Mouse (Mus musculus): Measurements from ENCODE around the gene Bach1. TPM values are rescaled to one million over a fixed set of nuclear protein-coding genes. Genes with fewer than 3 reads are reported as not detected.

Gene Bach1
- polyA plus RNA-seq, 1 experiment from 2014 or later: 19.6 TPM

DNA sequence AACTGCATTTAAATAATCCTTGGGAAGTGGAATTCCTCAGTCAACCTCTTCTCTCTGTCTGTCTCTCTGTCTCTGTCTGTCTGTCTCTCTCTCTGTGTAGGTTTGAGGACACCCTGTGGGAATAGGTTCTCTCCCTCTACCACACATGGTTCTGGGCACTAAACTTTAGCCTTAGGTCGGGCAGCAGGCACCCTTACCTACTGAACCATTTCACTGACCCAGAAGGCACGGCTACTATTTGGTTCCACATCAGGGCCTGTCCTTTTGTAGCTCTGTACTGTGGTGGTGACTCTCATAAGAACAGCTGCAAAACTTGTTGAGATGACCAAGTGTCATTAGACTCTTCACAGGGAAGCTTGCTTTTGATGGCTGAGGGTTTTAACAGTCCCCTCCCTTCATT, 3.1 kb downstream of the Bach1 start:
- Histone ChIP-seq H3K9me3 (ENCODE audit: control insufficient read depth, low read length) (no peaks in the 10 kb centered on the region), H3K4me1 (ENCODE audit: control insufficient read depth, insufficient read depth, low read length) (peaks cover 21% of the 10 kb centered on the region), H3K4me2 (replicated peaks; ENCODE audit: low read depth, low read length) (no peak overlapping the region), H3K9ac (ENCODE audit: low read depth, low read length) (no peak overlapping the region), H3K27ac (ENCODE audit: low read depth, low read length) (no peak overlapping the region), H3K36me3 (ENCODE audit: control insufficient read depth, insufficient read depth, low read length) (no peaks in the 10 kb centered on the region), H3K4me3 (ENCODE audit: low read length) (no peak overlapping the region), H3K27me3 (ENCODE audit: control insufficient read depth, insufficient read depth, low read length) (no peaks in the 10 kb centered on the region)
- ATAC-seq (ENCODE audit: low FRiP score, low TSS enrichment): no peak
- 41% methylated on average over 2 of the region's 2 CpGs for WGBS

DNA sequence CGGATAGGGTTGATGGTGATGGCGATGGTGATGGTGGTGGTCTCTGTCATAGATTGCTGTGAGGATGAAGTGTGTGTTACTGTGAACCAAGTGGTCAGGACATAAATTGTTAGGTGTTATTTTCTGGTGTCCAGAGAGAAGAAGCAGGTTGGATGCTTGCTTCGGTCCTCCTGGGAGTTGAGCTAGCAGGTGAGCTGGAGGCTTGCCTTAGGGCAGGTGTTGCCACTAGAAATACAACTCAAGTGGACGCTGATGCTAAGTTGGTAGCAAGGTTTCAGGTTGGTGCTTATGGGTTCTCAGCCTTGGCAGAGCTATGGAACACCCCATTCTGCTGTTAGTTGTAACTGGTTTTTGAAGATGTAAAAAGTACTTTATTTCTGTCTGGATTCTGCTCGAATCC, 4.1 kb downstream of the Bach1 start:
- no peaks in the 10 kb centered on the region for H3K27me3 ChIP-seq (ENCODE audit: control insufficient read depth, insufficient read depth, low read length)
- peaks cover 25% of the 10 kb centered on the region for H3K4me1 ChIP-seq (ENCODE audit: control insufficient read depth, insufficient read depth, low read length)
- no peak overlapping the region for H3K4me3 ChIP-seq (ENCODE audit: low read length)
- H3K4me2 ChIP-seq (replicated peaks; ENCODE audit: low read depth, low read length): no peak overlapping the region
- ATAC-seq (ENCODE audit: low FRiP score, low TSS enrichment): no peak
- H3K9me3 ChIP-seq (ENCODE audit: control insufficient read depth, low read length): no peaks in the 10 kb centered on the region
- no peaks in the 10 kb centered on the region for H3K36me3 ChIP-seq (ENCODE audit: control insufficient read depth, insufficient read depth, low read length)
- WGBS: 89% methylated on average over 5 of the region's 5 CpGs
- H3K27ac ChIP-seq (ENCODE audit: low read depth, low read length): no peak overlapping the region
- no peak overlapping the region for H3K9ac ChIP-seq (ENCODE audit: low read depth, low read length)

DNA sequence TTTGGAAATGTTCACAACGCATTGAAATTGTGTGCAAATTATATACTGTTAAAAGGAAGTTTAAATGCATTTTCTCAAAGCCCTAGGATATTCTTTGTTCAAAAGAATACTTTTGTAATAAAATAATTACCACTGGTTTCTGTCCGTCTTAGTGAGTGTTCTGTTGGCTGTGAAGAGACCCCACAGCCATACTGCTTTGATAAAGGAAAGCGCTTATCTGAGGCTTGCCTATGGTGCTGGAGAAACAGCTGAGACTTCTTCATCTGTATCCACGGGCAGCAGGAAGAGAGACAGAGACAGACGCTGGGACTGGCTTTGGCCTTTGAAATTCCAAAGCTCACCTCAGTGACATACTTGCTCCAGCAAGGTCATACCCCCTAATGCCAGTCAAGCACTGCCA, 5.5 kb downstream of the Bach1 start:
- ATAC-seq (ENCODE audit: low FRiP score, low TSS enrichment): no peak
- H3K9ac ChIP-seq (ENCODE audit: low read depth, low read length): no peak overlapping the region
- 57% methylated on average over 5 of the region's 5 CpGs for WGBS
- H3K9me3 ChIP-seq (ENCODE audit: control insufficient read depth, low read length): no peaks in the 10 kb centered on the region
- no peak overlapping the region for H3K27ac ChIP-seq (ENCODE audit: low read depth, low read length)
- peaks cover 38% of the 10 kb centered on the region for H3K4me1 ChIP-seq (ENCODE audit: control insufficient read depth, insufficient read depth, low read length)
- no peaks in the 10 kb centered on the region for H3K36me3 ChIP-seq (ENCODE audit: control insufficient read depth, insufficient read depth, low read length)
- no peak overlapping the region for H3K4me3 ChIP-seq (ENCODE audit: low read length)
- no peaks in the 10 kb centered on the region for H3K27me3 ChIP-seq (ENCODE audit: control insufficient read depth, insufficient read depth, low read length)
- H3K4me2 ChIP-seq (replicated peaks; ENCODE audit: low read depth, low read length): no peak overlapping the region

DNA sequence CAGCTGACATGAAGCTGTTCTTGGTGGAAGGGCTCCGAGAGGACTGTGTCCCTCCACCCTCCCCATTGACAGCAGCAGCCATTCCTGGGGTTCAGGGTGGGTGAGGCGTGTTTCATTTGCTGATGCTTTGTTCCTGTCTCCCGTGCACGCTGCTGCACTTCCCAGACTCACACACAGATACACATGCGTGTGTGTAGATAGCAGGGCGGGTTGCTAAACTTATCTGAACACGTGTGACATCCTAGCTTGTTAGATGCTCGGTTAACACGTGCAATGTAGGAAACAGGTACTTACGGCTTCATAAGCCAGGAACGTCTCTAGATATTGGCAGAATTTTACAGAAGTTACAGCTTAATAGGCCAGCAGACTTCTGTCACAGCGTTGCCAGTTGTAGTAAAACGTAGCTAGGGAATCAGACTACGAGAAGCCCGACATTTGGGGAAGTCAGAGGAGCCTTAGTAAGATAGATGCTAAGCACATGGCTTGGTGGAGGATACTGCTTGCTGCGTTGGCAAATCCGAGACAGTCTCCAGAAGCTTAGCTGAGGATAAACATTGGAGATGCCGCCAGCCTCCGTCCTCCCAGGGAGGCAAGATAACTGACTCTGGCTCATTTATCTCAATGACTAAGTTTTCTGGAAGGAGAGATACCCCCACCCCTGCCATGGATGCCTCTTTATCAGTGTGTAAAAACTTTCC, 7.3 kb downstream of the Bach1 start:
- Histone ChIP-seq H3K36me3 (ENCODE audit: control insufficient read depth, insufficient read depth, low read length) (no peaks in the 10 kb centered on the region), H3K27ac (ENCODE audit: low read depth, low read length) (no peak overlapping the region), H3K4me2 (replicated peaks; ENCODE audit: low read depth, low read length) (no peak overlapping the region), H3K4me3 (ENCODE audit: low read length) (no peak overlapping the region), H3K27me3 (ENCODE audit: control insufficient read depth, insufficient read depth, low read length) (no peaks in the 10 kb centered on the region), H3K9ac (ENCODE audit: low read depth, low read length) (no peak overlapping the region), H3K9me3 (ENCODE audit: control insufficient read depth, low read length) (no peaks in the 10 kb centered on the region), H3K4me1 (ENCODE audit: control insufficient read depth, insufficient read depth, low read length) (peaks cover 32% of the 10 kb centered on the region)
- ATAC-seq (ENCODE audit: low FRiP score, low TSS enrichment): no peak
- WGBS: 72% methylated on average over 19 of the region's 19 CpGs

DNA sequence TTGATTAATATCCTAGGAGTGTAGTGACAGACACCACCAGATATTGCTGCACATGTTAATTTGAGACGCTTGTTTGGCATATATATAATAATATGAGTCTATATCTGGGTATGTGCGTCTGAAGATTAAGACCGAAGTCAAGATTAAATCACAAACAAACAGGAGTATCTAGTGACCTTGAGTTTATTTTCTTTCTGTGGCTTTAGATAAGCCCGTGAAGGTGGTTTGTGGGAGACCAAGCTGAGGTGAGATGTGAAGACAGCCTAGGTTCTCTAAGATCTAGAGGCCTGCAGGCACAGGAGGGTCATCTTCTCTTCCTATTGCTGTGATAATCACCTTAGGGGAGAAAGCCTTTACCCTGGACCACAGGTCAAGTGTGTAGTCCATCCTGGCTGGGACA, 8.6 kb downstream of the Bach1 start:
- Histone ChIP-seq H3K9ac (ENCODE audit: low read depth, low read length) (no peak overlapping the region), H3K36me3 (ENCODE audit: control insufficient read depth, insufficient read depth, low read length) (no peaks in the 10 kb centered on the region), H3K27me3 (ENCODE audit: control insufficient read depth, insufficient read depth, low read length) (no peaks in the 10 kb centered on the region), H3K4me3 (ENCODE audit: low read length) (no peak overlapping the region), H3K4me1 (ENCODE audit: control insufficient read depth, insufficient read depth, low read length) (peaks cover 32% of the 10 kb centered on the region), H3K9me3 (ENCODE audit: control insufficient read depth, low read length) (no peaks in the 10 kb centered on the region), H3K4me2 (replicated peaks; ENCODE audit: low read depth, low read length) (no peak overlapping the region), H3K27ac (ENCODE audit: low read depth, low read length) (no peak overlapping the region)
- no peak for ATAC-seq (ENCODE audit: low FRiP score, low TSS enrichment)
- 87% methylated on average over 4 of the region's 4 CpGs for WGBS

DNA sequence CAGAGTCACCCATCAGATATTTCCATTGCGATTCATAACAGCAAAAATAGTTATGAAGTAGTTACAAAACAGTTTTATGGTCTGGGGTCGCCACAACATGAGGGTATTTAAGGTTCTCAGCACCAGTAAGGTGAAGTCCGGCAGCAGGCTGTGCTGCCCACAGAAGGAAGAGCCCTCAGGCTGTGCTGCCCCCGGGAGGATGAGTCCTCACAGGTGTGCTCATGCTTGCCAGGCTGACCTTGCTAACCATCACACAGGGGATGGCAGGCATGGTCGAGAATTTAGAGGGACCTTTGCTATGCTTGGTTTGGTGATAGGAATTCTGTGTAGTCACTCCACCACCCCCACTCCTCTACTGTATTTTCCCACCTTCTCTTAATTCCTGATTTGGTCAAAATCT, 9.8 kb downstream of the Bach1 start:
- Histone ChIP-seq H3K36me3 (ENCODE audit: control insufficient read depth, insufficient read depth, low read length) (no peaks in the 10 kb centered on the region), H3K9me3 (ENCODE audit: control insufficient read depth, low read length) (no peaks in the 10 kb centered on the region), H3K27ac (ENCODE audit: low read depth, low read length) (no peak overlapping the region), H3K4me2 (replicated peaks; ENCODE audit: low read depth, low read length) (no peak overlapping the region), H3K9ac (ENCODE audit: low read depth, low read length) (no peak overlapping the region), H3K4me3 (ENCODE audit: low read length) (no peak overlapping the region), H3K4me1 (ENCODE audit: control insufficient read depth, insufficient read depth, low read length) (peaks cover 23% of the 10 kb centered on the region), H3K27me3 (ENCODE audit: control insufficient read depth, insufficient read depth, low read length) (no peaks in the 10 kb centered on the region)
- no peak for ATAC-seq (ENCODE audit: low FRiP score, low TSS enrichment)
- 51% methylated on average over 5 of the region's 5 CpGs for WGBS

DNA sequence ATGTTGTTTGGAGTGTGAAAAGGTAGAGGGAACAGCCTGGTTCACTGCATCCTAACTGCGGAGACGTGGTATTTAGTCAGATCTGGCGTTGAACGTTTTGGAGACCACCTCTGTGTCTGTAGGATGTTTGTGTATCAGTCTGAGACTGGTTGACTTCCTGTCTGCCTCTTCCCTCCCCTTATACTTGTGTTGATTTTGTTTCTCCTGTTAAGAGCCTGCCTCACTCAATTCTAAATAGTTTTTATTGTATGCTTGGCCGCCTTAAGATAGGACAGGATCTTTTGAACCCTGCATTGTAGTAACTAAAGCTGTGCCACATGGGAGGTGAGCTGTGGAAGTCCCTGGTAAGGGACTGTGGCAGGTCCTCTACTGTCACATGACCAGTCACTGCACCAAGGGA, 10.4 kb downstream of the Bach1 start:
- H3K4me2 ChIP-seq (replicated peaks; ENCODE audit: low read depth, low read length): no peak overlapping the region
- no peaks in the 10 kb centered on the region for H3K36me3 ChIP-seq (ENCODE audit: control insufficient read depth, insufficient read depth, low read length)
- no peak overlapping the region for H3K4me3 ChIP-seq (ENCODE audit: low read length)
- no peak overlapping the region for H3K27ac ChIP-seq (ENCODE audit: low read depth, low read length)
- no peak overlapping the region for H3K9ac ChIP-seq (ENCODE audit: low read depth, low read length)
- H3K9me3 ChIP-seq (ENCODE audit: control insufficient read depth, low read length): no peaks in the 10 kb centered on the region
- peaks cover 23% of the 10 kb centered on the region for H3K4me1 ChIP-seq (ENCODE audit: control insufficient read depth, insufficient read depth, low read length)
- WGBS: 38% methylated on average over 5 of the region's 5 CpGs
- no peaks in the 10 kb centered on the region for H3K27me3 ChIP-seq (ENCODE audit: control insufficient read depth, insufficient read depth, low read length)
- no peak for ATAC-seq (ENCODE audit: low FRiP score, low TSS enrichment)

DNA sequence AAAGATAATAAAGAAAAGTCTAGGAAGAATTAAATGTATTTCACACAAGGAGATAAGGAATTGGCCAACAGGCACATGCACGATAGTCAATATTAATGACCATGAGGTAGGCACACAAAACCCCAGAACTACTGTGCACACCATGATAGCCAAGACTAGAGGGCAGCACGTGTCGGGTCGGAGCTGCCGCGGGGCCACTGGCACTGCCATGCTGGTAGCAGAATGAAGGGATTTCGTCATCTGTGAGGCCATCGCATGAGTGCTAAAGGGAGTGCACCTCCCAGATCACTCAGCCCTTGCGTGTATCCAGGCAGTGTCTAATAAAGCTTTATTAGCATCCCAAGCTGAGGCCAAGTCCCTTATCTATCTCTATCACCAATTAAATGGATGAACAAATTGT, 11.2 kb downstream of the Bach1 start:
- Histone ChIP-seq H3K36me3 (ENCODE audit: control insufficient read depth, insufficient read depth, low read length) (no peaks in the 10 kb centered on the region), H3K4me3 (ENCODE audit: low read length) (no peak overlapping the region), H3K9ac (ENCODE audit: low read depth, low read length) (no peak overlapping the region), H3K27ac (ENCODE audit: low read depth, low read length) (no peak overlapping the region), H3K4me2 (replicated peaks; ENCODE audit: low read depth, low read length) (no peak overlapping the region), H3K4me1 (ENCODE audit: control insufficient read depth, insufficient read depth, low read length) (peaks cover 23% of the 10 kb centered on the region), H3K27me3 (ENCODE audit: control insufficient read depth, insufficient read depth, low read length) (no peaks in the 10 kb centered on the region), H3K9me3 (ENCODE audit: control insufficient read depth, low read length) (no peaks in the 10 kb centered on the region)
- no peak for ATAC-seq (ENCODE audit: low FRiP score, low TSS enrichment)
- WGBS: 94% methylated on average over 9 of the region's 9 CpGs

DNA sequence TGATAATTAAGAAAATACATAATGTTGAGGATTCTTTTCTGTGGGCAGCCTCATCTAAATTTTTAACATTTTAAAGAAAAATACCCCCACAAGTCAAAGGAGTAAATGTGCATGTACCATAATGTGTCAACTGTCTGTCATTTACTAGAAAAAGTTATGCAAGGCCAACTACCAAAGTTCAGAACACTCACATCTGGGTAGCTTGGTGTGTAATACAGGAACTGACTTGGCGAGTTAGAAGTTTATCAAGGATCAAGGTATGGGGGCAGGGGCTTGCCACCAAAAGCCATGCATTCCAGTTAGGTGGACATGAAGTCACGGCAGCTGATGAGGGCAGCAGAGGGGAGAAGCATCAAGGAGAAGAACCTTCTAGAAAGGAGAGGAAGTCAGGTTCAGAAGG, 13.2 kb downstream of the Bach1 start:
- no peak overlapping the region for H3K27ac ChIP-seq (ENCODE audit: low read depth, low read length)
- H3K9ac ChIP-seq (ENCODE audit: low read depth, low read length): no peak overlapping the region
- H3K4me3 ChIP-seq (ENCODE audit: low read length): no peak overlapping the region
- no peak overlapping the region for H3K4me2 ChIP-seq (replicated peaks; ENCODE audit: low read depth, low read length)
- WGBS: 81% methylated on average over 2 of the region's 2 CpGs
- H3K27me3 ChIP-seq (ENCODE audit: control insufficient read depth, insufficient read depth, low read length): no peaks in the 10 kb centered on the region
- H3K9me3 ChIP-seq (ENCODE audit: control insufficient read depth, low read length): no peaks in the 10 kb centered on the region
- peaks cover 27% of the 10 kb centered on the region for H3K4me1 ChIP-seq (ENCODE audit: control insufficient read depth, insufficient read depth, low read length)
- peaks cover 4% of the 10 kb centered on the region; the same call in 1 of the 2 replicates for H3K36me3 ChIP-seq (ENCODE audit: control insufficient read depth, insufficient read depth, low read length)
- no peak for ATAC-seq (ENCODE audit: low FRiP score, low TSS enrichment)

All from kidney, embryonic 14.5 days (tissue).